Mouse (Mus musculus) CD8-positive naive resting alpha-beta T cell, adult 2 months (primary cell): ENCODE data around the gene Kdelc2.

ENCODE experiments used
- DNase-seq, 2 experiments: peaks; one replicate each; pipeline ENCODE4 v3.0.0; 2022; ENCODE audit warnings: low read depth in 2 of 2, low spot score in 2 of 2

Kdelc2 gene

GRCm38 (mm10) chr9:53383951-53384866, at the start of gene Kdelc2:
Kdelc2 (plus strand) TSS chr9:53384025.
- no peak for DNase-seq

- no peak for DNase-seq
Observed at GRCm38 (mm10) chr9:53335131-53335530, 48.7 kb upstream of the Kdelc2 start.

DNA sequence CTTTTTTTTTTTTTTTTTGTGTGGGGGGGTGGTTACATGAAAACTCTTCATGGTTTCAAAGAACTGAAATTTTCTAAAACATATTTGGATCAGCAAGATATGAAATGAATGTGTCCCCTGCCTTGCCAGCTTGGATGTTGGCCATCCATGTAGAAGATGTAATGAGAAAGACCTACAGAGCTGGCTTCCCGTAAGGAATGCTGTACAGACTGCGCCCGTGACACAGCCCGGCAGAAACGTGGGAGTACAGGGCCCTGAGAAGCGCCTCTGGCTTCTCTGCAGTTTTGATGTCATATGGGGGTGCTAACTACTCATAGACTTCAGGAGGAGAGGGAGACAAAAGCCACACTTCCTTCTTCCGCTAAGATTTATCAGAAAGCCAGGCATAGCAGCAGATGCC, 44.2 kb upstream of the Kdelc2 start:
- no peak for DNase-seq

DNA sequence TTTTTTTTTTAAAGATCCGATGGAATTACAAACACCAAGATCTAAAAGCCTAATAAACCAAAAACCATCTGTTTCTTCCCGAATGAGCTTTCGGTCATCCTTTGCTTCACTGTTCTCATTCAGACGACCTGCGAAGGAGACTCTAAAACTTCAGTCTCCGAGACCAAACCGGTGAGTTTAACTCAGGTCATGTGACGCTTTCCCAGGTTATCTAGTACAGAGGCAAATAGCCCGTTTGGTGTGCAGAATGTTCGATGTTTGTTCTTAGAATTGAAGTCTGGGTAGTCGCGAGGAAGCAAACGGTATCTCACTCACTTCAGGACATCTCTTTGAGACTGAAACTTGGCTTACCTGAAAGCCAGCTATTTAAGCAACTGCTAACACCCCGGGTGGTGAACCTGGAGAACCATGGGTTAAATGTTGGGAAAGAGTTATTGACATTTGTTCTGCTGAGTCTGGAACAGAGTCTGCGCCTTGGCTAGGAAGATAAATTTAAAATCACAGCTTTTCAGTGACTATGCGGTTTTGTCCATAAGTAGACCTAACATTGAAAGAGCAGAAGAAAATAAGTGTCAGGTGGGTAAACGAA, 43.4 kb upstream of the Kdelc2 start:
- no peak for DNase-seq

- no peak for DNase-seq
Observed at GRCm38 (mm10) chr9:53340969-53341368, 42.9 kb upstream of the Kdelc2 start.

DNA sequence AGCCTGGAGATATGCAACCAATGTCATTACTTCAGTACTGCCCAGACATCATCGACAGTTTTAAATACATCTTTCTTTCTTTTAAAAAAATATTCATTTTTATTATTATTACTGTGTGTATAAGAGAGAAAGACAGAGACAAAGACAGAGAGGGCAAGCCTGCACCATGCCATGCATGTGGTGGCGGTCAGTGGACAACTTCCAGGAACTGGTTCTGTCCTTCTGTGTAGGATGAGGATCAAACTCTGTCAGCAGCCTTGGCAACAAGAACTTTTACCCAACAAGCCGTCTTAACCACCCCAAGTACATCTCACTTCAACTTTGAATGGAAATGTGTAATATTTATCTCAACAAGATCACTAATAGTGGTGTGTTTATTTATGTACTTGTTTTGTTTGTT, 41.8 kb upstream of the Kdelc2 start:
- no peak for DNase-seq

- no peak for DNase-seq
Observed at GRCm38 (mm10) chr9:53344646-53345432, 39.0 kb upstream of the Kdelc2 start.

GRCm38 (mm10) chr9:53345728-53346127, 38.1 kb upstream of the Kdelc2 start:
- DNase-seq: no peak

- DNase-seq: no peak
Observed at GRCm38 (mm10) chr9:53346402-53346801, 37.4 kb upstream of the Kdelc2 start.

DNA sequence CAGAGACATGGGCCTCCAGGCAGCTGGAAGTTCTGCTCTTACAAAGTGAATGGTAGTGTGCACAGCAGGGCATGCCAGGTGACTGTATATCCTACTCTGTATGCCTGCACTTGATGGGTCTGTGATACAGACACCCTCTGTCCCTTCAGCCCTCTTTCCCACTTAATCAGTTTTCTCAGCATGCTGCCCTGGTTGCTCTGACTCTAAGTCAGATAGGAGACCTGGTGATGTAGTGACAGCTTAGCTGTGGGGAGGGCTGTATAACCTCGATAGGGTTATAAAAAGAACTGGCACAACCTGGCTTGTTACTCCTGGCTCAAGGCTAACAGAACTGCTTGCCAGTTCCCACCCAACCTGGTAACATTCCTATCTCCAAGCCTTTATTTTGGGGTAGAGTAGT, 34.6 kb upstream of the Kdelc2 start:
- DNase-seq: no peak

DNA sequence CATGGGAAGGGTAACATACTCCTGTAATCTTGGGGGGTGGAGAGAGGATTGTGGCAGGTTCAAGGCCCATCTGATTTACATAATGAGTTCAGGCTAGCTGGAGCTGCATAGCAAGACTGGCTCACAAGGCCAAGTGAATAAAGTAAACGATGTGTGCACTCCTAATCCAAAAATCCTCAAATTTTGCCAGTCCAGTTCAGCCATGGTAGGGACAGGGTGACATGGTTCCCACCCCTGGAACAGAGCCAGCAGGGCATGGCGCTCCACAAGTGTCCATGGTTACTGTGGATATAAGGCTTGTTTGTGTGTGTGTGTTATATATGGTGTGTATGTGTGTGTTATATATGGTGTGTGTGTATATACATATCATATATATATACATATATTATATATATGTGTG, 33.5 kb upstream of the Kdelc2 start:
- DNase-seq: no peak

DNA sequence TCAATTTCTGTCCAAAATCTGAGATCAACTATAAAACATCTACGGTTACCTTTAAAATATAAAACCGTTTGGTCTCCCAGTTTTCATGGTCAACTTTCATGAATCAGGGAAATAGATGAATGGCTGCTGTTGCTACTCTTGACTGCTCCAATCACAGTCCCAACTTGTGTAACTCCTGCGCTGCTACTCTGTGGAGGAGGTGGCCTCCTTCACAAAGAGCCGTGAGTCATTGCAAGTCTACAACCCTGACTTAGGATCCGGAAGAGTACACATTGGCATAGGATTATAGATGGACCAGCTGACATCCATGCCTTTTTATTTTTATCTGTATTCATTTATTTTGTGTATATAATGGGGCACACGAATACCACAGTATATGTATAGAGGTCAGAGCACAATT, 31.9 kb upstream of the Kdelc2 start:
- DNase-seq: no peak

- no peak for DNase-seq
Observed at GRCm38 (mm10) chr9:53353161-53353560, 30.7 kb upstream of the Kdelc2 start.

GRCm38 (mm10) chr9:53356219-53357155, 27.3 kb upstream of the Kdelc2 start:
- no peak for DNase-seq

DNA sequence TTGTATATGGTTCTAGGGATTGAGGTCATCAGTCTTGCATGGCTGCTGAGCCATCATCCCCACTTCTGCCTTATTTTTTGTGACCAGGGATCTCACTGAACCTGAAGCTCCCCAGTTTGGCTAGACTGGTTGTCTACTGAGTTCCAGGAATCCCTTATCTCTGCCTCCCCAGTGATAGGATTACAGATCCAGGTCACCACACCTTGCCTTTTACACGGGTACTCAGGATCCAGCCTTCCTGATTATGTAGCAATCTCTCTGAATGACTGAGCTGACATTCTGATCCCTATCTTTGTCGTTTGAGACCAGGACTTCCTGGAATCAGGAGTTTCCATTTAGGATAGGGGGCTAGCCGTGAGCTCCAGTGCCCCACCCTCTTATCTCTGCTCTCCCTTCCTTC, 12.5 kb upstream of the Kdelc2 start:
- DNase-seq: no peak

DNA sequence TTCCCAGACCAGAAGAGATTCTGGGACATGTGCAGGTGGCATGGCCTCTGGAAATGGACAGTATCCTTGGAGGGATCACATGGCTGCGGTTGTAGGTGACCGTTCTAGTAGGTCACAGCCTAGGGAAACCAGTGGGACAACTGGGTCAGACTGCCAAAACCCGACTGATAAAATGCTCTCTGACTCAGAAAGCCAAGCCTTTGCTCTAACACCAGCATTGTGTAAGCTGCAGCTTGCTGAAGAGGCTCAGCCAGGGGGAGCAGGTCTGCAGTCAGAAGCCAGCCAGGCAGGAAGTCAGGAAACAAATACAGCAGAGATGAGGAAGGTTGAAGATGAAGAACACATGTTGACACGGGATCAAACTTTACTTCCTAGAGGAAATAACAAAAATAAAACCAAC, 7.9 kb upstream of the Kdelc2 start:
- no peak for DNase-seq

GRCm38 (mm10) chr9:53376820-53377219, 7.0 kb upstream of the Kdelc2 start:
- peak; percentile 16 to 35 for DNase-seq

- no peak for DNase-seq
Observed at GRCm38 (mm10) chr9:53377597-53377996, 6.2 kb upstream of the Kdelc2 start.

GRCm38 (mm10) chr9:53378171-53378570, 5.7 kb upstream of the Kdelc2 start:
- DNase-seq: no peak

GRCm38 (mm10) chr9:53380595-53380994, 3.2 kb upstream of the Kdelc2 start:
- DNase-seq: no peak

DNA sequence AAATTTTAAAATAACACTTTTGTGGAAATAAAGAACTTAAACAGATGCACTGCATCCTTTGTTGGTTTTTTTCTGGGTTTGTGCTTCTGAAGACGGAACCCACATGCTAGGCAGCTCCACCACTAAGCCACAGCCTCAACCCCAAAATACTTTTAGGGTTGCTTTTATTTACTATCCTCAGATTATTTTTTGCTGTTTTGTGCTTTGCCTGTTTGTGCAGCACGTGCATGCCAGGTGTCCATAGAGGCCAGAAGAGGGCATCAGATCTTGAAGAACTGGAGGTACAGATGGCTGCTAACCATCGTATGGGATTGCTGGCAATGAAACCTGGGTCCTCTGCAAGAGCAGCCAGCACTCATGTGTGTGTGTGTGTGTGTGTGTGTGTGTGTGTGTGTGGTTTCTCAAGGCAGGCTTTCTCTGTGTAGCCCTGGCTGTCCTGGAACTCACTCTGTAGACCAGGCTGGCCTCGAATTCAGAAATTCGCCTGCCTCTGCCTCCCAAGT, 2.7 kb upstream of the Kdelc2 start:
- DNase-seq: no peak
